Mouse (Mus musculus) brain, embryonic 14.5 days (tissue): ENCODE measurements around the gene Npm1. TPM values are rescaled to one million over a fixed set of nuclear protein-coding genes. Genes with fewer than 3 reads are reported as not detected.

Experiments used
- DNase-seq: peaks from one replicate; pipeline ENCODE4 v3.0.0-alpha.2; 2011; ENCODE audit warnings: low read depth
- CTCF ChIP-seq: fragments of 200-500 bp; IDR thresholded peaks from 2 replicates; pipeline ENCODE4 v1.5.1; 2012; ENCODE audit warnings: inconsistent platforms, mild to moderate bottlenecking, moderate library complexity, borderline replicate concordance; ENCODE audit not compliant: insufficient read depth, insufficient read length; ENCODE audit errors: extremely low read depth
- POLR2A ChIP-seq: fragments of 200-500 bp; IDR thresholded peaks from 2 replicates; pipeline ENCODE4 v1.6.1; 2012; ENCODE audit warnings: mild to moderate bottlenecking, inconsistent platforms, borderline replicate concordance; ENCODE audit not compliant: poor library complexity, insufficient read depth, insufficient read length, severe bottlenecking; ENCODE audit errors: extremely low read depth
- polyA plus RNA-seq: library from polyadenylated mRNA; depleted of rRNA; stranded (reverse); fragments of >200 nt; gene quantifications from 2 replicates; pipeline ENCODE4 v1.2.3, GENCODE M21; 2012

Gene Npm1
- polyA plus RNA-seq, 1 experiment, result 569 TPM

DNA sequence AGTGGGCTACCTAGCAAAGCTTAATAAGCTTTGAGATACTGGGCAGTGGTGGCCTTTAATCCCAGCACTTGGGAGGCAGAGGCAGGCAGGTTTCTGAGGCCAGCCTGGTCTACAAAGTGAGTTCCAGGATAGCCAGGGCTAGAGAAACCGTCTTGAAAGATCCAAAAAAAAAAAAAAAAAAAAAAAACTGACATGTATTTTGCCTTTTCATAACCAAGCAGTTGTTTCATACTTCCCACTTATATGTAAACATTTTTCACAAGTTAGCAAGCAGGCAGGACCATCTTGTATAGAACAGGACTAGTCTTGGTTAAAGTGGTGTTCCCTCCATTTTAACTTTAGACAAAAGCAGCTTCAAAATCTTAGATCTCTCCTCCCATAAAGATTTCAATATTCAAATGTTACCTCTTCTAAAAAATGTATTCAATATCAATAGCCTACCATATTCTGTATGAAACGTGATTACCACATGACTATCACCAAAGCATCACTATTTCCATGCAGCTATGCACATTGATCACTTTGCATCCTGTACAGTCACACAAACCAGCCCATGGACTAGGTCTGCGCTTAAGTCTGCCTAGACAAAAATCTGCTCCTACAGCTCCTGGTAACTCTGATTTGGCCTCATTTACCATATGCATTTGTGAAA is 11.8 kb downstream of the Npm1 start:
- no peak for DNase-seq
- TF ChIP-seq CTCF (no peak), POLR2A (no peak)

DNA sequence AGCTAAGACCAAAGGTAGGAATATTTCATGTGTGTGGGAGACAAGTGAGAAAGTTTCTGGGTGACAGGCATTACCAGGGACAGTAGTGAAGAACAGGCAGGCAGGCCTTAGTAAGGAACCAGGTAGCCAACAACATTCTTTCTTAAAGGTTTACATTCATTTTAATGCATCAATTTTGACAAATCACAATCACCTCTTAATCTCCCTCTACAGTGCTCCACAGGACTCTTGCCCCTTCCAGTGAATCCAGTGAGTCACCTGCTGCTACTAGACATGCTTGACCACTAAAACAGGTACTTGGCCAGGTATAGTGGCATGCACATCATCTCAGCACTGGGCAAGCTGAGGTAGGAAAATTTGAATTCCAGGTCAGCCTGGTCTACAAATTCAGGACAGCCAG is 12.6 kb downstream of the Npm1 start:
- TF ChIP-seq CTCF (no peak), POLR2A (no peak)
- DNase-seq, result no peak

DNA sequence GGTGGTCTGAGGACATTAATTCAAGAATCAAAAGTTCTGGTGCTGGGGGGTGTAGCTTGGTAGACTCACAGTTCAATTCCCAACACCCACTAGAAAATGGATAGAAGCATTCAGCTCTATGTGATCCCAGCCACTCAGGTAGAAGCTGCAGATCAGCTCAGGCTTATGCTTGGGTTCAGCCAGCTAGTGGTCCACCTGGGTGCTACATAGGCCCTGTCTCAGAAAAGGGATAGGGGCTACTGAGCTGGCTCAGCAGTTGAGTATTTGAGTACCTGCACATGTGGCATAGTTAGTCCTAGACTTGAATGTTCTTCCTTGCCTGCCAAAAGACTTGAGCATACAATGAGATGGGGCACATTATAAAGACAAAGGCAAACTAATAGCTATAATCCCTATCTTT is 13.6 kb downstream of the Npm1 start:
- no peak for DNase-seq
- TF ChIP-seq POLR2A (no peak), CTCF (no peak)

DNA sequence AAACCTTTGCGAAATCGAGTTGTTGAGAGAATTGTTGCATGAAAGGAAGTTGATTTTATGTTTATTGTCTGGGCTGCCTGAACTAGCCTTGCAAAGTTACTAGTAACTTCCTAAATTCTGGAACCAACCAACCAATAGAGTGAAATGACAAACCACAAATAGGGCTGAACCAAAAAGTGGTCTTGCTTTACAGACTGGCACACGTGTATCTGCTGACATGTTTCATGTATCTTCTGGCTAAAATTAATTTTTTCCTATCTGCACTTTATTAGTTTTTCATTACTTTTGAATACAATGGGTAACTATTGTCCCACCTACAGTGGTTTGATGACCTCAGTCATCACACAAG is 13.9 kb downstream of the Npm1 start:
- TF ChIP-seq POLR2A (no peak), CTCF (no peak)
- DNase-seq, result no peak

DNA sequence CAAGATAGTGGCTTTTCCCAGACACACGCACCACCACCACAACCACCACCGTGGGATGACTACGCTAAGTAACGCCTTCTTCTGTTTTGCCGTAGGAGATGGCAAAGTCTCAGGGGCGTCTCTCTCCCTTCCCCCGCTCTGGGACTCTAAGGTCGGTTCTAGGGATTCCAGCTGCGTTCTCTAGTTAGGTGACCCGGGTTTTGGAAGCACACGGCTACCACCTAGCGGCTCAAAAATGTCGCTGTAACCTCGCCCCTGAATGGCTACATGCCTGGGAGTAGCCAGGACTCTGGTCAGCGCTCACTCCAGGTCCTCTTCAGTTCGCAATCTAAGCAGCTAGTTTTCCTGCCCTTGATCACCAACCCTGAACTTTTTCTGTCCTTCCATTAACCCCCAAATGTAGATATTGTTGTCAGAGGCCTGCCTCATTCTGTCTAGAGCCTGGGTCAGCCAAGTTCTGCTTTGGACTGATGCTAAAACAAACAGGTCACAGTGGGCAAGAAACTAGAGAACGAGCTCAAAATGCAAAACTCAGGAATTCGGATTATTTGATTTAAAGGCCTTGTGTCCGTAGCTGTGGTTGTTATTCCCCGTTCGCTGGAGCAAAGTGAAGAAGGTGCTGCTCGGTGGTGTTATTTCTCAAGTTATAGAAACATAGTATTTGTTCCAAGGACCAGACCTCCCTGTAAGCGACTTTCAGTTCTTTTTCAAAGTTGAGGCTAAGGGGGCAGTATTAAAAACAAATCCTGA is 14.5 kb downstream of the Npm1 start:
- TF ChIP-seq POLR2A, result no peak
- TF ChIP-seq CTCF, result peak; percentile 87

DNA sequence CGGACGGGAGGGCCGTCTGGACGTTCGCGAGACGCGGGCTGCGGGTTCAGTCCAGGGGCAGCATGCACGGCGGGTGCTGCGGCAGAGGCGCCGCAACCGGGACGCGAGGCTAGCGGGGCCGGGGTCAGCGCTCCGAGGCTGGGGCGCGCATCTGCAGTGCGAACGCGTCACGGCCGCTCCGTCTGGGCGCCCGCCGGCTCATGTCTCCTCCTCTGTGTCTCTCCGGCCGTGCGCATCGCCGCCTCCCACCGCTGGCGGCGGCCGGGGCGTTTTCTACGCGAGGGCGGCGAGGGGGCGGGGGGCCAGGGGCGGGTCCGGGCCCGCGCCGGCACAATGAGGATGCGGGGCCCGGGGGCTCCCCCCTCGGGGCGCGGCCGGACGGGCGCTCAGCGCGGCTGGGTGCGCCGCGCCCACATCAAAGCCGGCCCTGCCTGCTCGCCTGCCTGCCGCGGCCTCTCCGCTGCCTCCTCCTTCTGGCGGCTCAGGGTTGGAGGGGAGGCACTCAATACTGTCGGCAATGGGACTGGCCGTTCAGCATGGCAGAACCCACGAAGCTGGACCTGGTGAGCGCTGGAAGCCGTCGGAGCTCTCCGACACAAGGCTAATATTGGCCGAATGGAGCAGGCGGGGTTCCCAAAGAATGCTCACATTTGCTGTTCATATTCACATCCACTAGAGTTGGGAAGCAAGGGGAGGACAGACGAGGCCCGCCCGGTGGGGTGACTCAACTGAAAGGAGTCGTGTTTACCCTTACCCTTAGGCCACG is 15.3 kb downstream of the Npm1 start:
- TF ChIP-seq CTCF (no peak), POLR2A (no peak)
- peak; percentile 72 for DNase-seq

More for the DNA sequence above, 14.5 kb downstream of the Npm1 start:
- DNase-seq, result peak; percentile 93

DNA sequence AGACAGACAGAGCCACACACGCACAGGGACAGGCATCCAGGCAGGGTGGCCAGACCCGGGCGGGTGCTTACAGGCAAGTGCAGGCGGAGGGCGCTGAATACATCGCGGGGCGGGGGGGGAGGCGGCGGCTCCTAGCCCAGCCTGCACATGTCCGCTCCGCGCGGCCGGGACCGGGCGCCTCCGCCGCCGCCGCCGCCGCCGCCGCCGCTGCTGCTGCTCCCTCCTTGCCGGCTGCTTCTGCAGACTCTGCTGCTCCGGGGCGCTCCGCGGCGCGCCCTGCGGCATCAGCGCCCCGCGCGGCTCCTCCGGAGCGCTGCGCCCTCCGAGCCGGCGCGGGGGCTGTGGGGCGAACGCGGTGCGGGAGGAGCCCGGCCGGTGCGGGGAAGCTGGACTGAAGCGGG is 15.8 kb downstream of the Npm1 start, which contains the start of gene Fgf18:
Fgf18 (minus strand) TSS at position 230 of the 401 bp plus-strand sequence.
- no peak; the same call in 1 of the 2 replicates for TF ChIP-seq CTCF
- no peak for TF ChIP-seq POLR2A
- peak; percentile 70 for DNase-seq

DNA sequence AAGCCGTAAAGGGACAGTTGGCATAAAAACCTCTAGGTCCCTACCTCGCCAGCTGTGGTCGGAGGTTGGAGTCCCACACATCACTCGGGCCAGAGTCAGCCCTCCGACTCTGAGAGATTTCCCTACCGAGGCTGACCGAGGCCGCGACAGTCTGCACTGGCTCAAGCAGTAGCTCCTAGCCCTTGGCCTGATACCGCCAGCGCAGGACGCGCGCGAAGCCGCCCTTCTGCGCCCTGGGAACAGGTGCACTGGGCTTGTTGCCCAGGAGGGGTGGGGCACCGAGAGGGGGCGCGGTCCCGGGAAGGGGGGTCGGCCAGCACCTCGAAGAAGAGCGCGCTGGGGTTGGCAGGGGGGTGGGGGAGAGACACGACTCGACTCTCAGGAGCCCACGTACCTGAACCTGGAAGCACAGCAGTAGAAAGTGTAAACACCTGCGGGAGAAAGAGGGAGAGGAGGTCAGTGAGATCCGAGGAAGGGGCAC is 16.3 kb downstream of the Npm1 start:
- no peak for TF ChIP-seq POLR2A
- no peak for TF ChIP-seq CTCF
- DNase-seq, result peak; percentile 55

DNA sequence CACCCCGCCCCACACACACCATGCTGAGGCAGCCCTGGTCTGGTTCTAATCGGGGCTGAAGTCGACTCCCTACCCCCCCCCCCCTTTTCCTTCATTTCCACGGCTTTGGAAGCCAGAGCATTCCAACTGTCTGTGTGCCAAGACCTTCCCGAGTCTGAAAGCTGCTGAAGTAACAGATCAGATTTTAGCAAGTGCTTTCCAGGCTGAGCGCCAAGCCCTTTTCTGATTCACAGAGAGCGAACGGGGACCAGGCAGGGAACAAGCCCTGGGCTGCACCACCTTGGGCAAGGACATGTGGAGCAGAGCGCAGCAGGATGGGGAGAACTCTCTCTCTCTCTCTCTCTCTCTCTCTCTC is 16.9 kb downstream of the Npm1 start:
- TF ChIP-seq POLR2A (no peak), CTCF (no peak)
- DNase-seq, result peak; percentile 97

DNA sequence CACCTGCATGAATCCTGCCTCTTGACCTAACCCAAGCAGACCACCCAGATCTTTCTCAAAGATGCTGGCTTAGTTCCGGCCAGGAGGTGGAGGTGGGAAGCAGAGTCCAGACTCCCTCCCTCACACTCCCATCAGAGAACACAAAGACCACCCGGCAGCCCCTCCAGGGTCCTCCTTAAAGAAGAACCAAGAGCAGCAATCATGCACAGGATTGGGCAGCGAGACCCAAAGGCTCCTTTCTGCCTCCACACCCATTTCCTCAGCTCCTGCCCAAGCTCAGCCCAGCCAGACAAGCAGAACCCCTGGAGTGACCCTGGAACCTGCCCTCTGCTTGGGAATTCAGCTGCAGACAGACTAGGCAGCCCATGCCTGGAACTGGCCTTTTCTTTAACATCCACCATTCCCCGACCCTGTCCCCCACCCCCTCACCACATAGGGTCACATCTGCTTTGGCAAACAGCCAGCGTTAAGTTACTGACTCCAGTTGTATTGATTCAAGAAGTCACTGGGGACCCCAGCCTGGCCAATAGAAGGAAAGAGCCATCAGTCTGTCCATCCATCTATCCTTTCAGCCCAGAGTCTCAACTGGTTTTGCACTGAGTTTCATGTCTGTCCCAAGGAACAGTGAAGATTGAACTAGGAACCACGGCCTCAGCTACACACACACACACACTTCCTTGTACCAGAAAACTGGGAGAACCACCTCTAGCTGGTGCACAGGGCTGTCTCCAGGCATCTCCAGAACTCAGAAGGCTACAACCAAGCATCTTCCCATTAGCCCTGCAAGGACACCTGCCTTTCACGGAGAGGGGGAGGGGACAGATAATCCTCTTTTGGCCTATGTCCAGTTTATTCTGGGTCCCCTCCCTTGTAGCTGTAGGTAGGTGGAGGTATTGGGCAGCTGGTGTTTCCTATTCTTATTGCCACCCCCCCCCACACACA is 17.5 kb downstream of the Npm1 start:
- no peak for DNase-seq
- TF ChIP-seq CTCF (no peak), POLR2A (no peak)
